30 mouse cellular contexts compared by ENCODE assay signal in genomic region chr9:78101431-78101830, GRCm38 (mm10). TPM values are rescaled to one million over a fixed set of nuclear protein-coding genes. Genes with fewer than 3 reads are reported as not detected.
A peak's percentile ranks its signal among the peaks of the same experiment; 100 is the strongest.
DNase-seq lines count a peak whose midpoint lies in the region; ATAC-seq lines count a peak whose summit lies in the region.
"Had no signal": no experiment of that assay in that cellular context is flagged by ENCODE, and none has a peak within 500 bp of the region (broad histone marks: within the 10 kb centered on the region; RNA-seq: fewer than 3 reads in every experiment).

No protein-coding gene starts in this region.

- peak overlapping the region; percentile 26 for H3K27ac ChIP-seq in liver, embryonic 13.5 days
- H3K27ac ChIP-seq: embryonic facial prominence, embryonic 15.5 days; forebrain, embryonic 10.5 days; layer of hippocampus, adult 2 months; limb, embryonic 12.5 days; liver, embryonic 15.5 days; midbrain, embryonic 10.5 days; neural tube, embryonic 15.5 days had no signal

- no peak overlapping the region for H3K9ac ChIP-seq in liver, embryonic 13.5 days
- H3K9ac ChIP-seq: embryonic facial prominence, embryonic 15.5 days; limb, embryonic 12.5 days; liver, embryonic 15.5 days; neural tube, embryonic 15.5 days had no signal

- no peaks in the 10 kb centered on the region for H3K27me3 ChIP-seq in liver, embryonic 13.5 days
- H3K27me3 ChIP-seq: CH12.LX; embryonic facial prominence, embryonic 15.5 days; limb, embryonic 12.5 days; liver, embryonic 15.5 days; neural tube, embryonic 15.5 days had no signal

- peaks cover 6% of the 10 kb centered on the region for H3K9me3 ChIP-seq in liver, embryonic 13.5 days (replicated peaks)
- H3K9me3 ChIP-seq: neural tube, embryonic 15.5 days had no signal

- DNase-seq in heart, adult 11 months = peak; percentile 86
- no peak for DNase-seq in heart, adult 9 months (ENCODE audit: low spot score in 2 of 2)
- DNase-seq in CD4-positive, CD25-positive, alpha-beta regulatory T cell, adult 2 months (ENCODE audit: low read depth, low spot score) = peak; percentile 14
- no peak for DNase-seq in liver, embryonic 13.5 days
- DNase-seq in thymus, postnatal 10 days (ENCODE audit: low spot score in 2 of 2) = peak; percentile 23 to 39
- no peak for DNase-seq in cerebellum, postnatal 4 days (ENCODE audit: low spot score in 2 of 2)
- no peak for DNase-seq in right cerebral cortex, postnatal 36 days (ENCODE audit: low spot score in 2 of 2)
- DNase-seq: adrenal gland, postnatal 10 days; cerebellum, adult 8-10 months; gastrocnemius, postnatal 25 days; kidney, postnatal 25 days; layer of hippocampus, postnatal 36 days; lung, postnatal 4 days; right cerebral cortex, adult 18-20 months had no signal

- H3K4me2 ChIP-seq in liver, embryonic 13.5 days = no peak overlapping the region
- H3K4me2 ChIP-seq: embryonic facial prominence, embryonic 15.5 days; limb, embryonic 12.5 days; liver, embryonic 15.5 days; neural tube, embryonic 15.5 days had no signal

- H3K4me3 ChIP-seq in liver, embryonic 13.5 days (replicated peaks) = no peak overlapping the region
- H3K4me3 ChIP-seq: embryonic facial prominence, embryonic 15.5 days; forebrain, embryonic 10.5 days; layer of hippocampus, adult 2 months; limb, embryonic 12.5 days; liver, embryonic 15.5 days; midbrain, embryonic 10.5 days; neural tube, embryonic 15.5 days had no signal

- H3K36me3 ChIP-seq in liver, embryonic 13.5 days = peaks cover 79% of the 10 kb centered on the region

- WGBS in liver, embryonic 13.5 days (ENCODE audit: insufficient replicate concordance) = 42% methylated on average over 4 of the region's 4 CpGs

- ATAC-seq in liver, embryonic 13.5 days (ENCODE audit: low read depth) = no peak
- ATAC-seq in erythroblast, adult 5-6 weeks (replicated peaks; ENCODE audit: low FRiP score, poor library complexity, severe bottlenecking) = no peak
- ATAC-seq: intestine, postnatal 0 days had no signal

- H3K4me1 ChIP-seq in liver, embryonic 13.5 days (replicated peaks) = peaks cover 46% of the 10 kb centered on the region
- H3K4me1 ChIP-seq: midbrain, embryonic 10.5 days had no signal

RNA-seq across cellular contexts. Expression of gene Fbxo9, which starts 7.4 kb away (rescaled TPM):
- 68.7 and 72.5 TPM in 2 replicates for polyA plus RNA-seq in liver, embryonic 13.5 days (2015; fragmentation: Nextera tagmentation; extraction: Ambion mirVana)
- 517 and 623 TPM in 2 replicates for total RNA-seq in erythroblast, adult 5-6 weeks (2015; ENCODE audit: low replicate concordance)
- 741 and 893 TPM in 2 replicates for total RNA-seq in erythroblast, adult 5-6 weeks (2017; ENCODE audit: low replicate concordance)

RNA-seq across cellular contexts. Expression of gene Ick, which starts 7.6 kb away (rescaled TPM):
- polyA plus RNA-seq in liver, embryonic 13.5 days (2015; fragmentation: Nextera tagmentation; extraction: Ambion mirVana) = 4.7 and 6.7 TPM in 2 replicates
- total RNA-seq in erythroblast, adult 5-6 weeks (2015; ENCODE audit: low replicate concordance) = 5.4 and 13.8 TPM in 2 replicates
- 9.5 and 14.8 TPM in 2 replicates for total RNA-seq in erythroblast, adult 5-6 weeks (2017; ENCODE audit: low replicate concordance)

RNA-seq across cellular contexts. Expression of gene Gcm1, which starts 49.7 kb away (rescaled TPM):
- not detected in 2 replicates for polyA plus RNA-seq in liver, embryonic 13.5 days (2015; fragmentation: Nextera tagmentation; extraction: Ambion mirVana)
- not detected in 2 replicates for total RNA-seq in erythroblast, adult 5-6 weeks (2015; ENCODE audit: low replicate concordance)
- total RNA-seq in erythroblast, adult 5-6 weeks (2017; ENCODE audit: low replicate concordance) = not detected in 2 replicates
- total RNA-seq: adrenal gland, postnatal 10 days; CH12.LX; common myeloid progenitor, adult 5-6 weeks; gastrocnemius, postnatal 25 days; heart, adult 8-10 months; layer of hippocampus, adult 2 months; layer of hippocampus, postnatal 36 days; left cerebral cortex, postnatal 10 days had no signal
- polyA plus RNA-seq: embryonic facial prominence, embryonic 15.5 days; forebrain, embryonic 10.5 days; G1E; hindbrain, embryonic 11.5 days; intestine, postnatal 0 days; limb, embryonic 12.5 days; liver, embryonic 15.5 days; midbrain, embryonic 10.5 days; neural tube, embryonic 15.5 days; testis, adult 2 months had no signal

Comparison
In these comparisons a context has a peak if more than half of its experiments do, and no peak if none do; other contexts are left out.
1. DNase-seq: peak in heart, adult 11 months (single experiment), CD4-positive, CD25-positive, alpha-beta regulatory T cell, adult 2 months (single experiment) and thymus, postnatal 10 days (2 of 2); none in heart, adult 9 months (0 of 2), liver, embryonic 13.5 days (single experiment), cerebellum, postnatal 4 days (0 of 2) and right cerebral cortex, postnatal 36 days (0 of 2).